Mouse (Mus musculus) kidney, postnatal 0 days (tissue): ENCODE results near the gene Tesk2. TPM values are rescaled to one million over a fixed set of nuclear protein-coding genes. Genes with fewer than 3 reads are reported as not detected.

Experiments
- ATAC-seq: fragments of 200-750 bp; cut with Nextera tagmentation; replicated peaks from 2 replicates; pipeline ENCODE4 v1.8.0; 2017; ENCODE audit warnings: low read depth, moderate number of reproducible peaks, moderate TSS enrichment, moderate library complexity; ENCODE audit not compliant: low FRiP score
- DNase-seq: peaks from one replicate; pipeline ENCODE4 v3.0.0-alpha.2; 2016; ENCODE audit warnings: low spot score
- H3K27ac ChIP-seq: fragments of 300-500 bp; sonication (generic); 2 replicates; pipeline ENCODE4 v1.5.1; 2014; ENCODE audit warnings: mild to moderate bottlenecking
- H3K27me3 ChIP-seq: fragments of 300-500 bp; sonication (generic); 2 replicates; pipeline ENCODE4 v1.6.1; 2014; ENCODE audit warnings: low read length, mixed read lengths; ENCODE audit not compliant: insufficient read depth
- H3K36me3 ChIP-seq: fragments of 300-500 bp; sonication (generic); 2 replicates; pipeline ENCODE4 v1.6.1; 2014; ENCODE audit warnings: low read length, mixed read lengths; ENCODE audit not compliant: insufficient read depth
- H3K4me1 ChIP-seq: fragments of 300-500 bp; sonication (generic); replicated peaks from 2 replicates; pipeline ENCODE4 v1.6.1; 2014; ENCODE audit warnings: antibody characterized with exemption, low read length, mixed read lengths; ENCODE audit not compliant: insufficient read depth
- H3K4me2 ChIP-seq: fragments of 300-500 bp; sonication (generic); 2 replicates; pipeline ENCODE4 v1.6.1; 2014; ENCODE audit warnings: mild to moderate bottlenecking, low read length, moderate library complexity, mixed read lengths
- H3K4me3 ChIP-seq: fragments of 300-500 bp; sonication (generic); replicated peaks from 2 replicates; pipeline ENCODE4 v1.5.1; 2014; ENCODE audit warnings: low read depth, low read length
- H3K9ac ChIP-seq: fragments of 300-500 bp; sonication (generic); 2 replicates; pipeline ENCODE4 v1.6.1; 2014; ENCODE audit warnings: low read depth, low read length
- H3K9me3 ChIP-seq: fragments of 300-500 bp; sonication (generic); replicated peaks from 2 replicates; pipeline ENCODE4 v1.6.1; 2016; ENCODE audit warnings: low read length, inconsistent platforms, mixed read lengths
- CTCF ChIP-seq: IDR thresholded peaks from 2 replicates; pipeline ENCODE4 v1.5.1; 2016; ENCODE audit warnings: antibody characterized with exemption, low read depth, mild to moderate bottlenecking, moderate library complexity
- WGBS: fragments of 180-500 bp; shearing (Covaris S2); extraction: QIAGEN DNeasy Blood & Tissue Kit; methylation state at CpG from one replicate; pipeline ENCODE4 v1.1.7; 2014; 5-methylcytosine and 5-hydroxymethylcytosine counted together
- polyA plus RNA-seq: library from polyadenylated mRNA; unstranded; fragments of >200 nt; fragmentation: Nextera tagmentation; extraction: Ambion mirVana; gene quantifications from 2 replicates; pipeline ENCODE4 v1.2.1, GENCODE M21; 2015

Tesk2 gene
- polyA plus RNA-seq, 1 experiment from 2014 or later: 8.0 TPM

DNA sequence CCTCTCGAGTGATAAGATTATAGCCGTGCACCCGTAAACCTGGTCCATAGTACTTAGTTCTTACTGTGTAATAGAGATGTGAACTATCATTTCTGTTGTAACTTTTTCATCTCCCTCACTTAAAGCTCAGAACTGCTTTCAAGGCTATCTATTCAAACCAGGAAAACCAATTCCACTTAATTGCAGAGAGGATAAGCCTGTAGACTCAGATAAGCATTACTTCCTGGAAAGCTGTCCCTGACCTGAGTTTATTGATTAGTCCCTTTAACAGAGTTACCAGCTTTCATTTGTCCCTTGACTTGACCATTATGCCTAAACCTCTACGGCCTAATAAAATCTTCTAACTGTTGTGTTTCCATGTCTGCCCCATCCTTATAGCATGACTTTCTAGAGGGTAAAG lies 36.8 kb upstream of the Tesk2 start:
- 0 out of 2 replicates have a peak, but pooled peaks cover 4% of the 10 kb centered on the region for H3K4me1 ChIP-seq
- DNase-seq (no peak), ATAC-seq (no peak)
- H3K4me2 ChIP-seq: no peak overlapping the region
- no peaks in the 10 kb centered on the region for H3K27me3 ChIP-seq
- H3K36me3 ChIP-seq: peaks cover 6% of the 10 kb centered on the region; the same call in 1 of the 2 replicates
- no peaks in the 10 kb centered on the region for H3K9me3 ChIP-seq
- H3K9ac ChIP-seq: no peak overlapping the region
- no peak for TF ChIP-seq CTCF
- WGBS: 86% methylated on average over 4 of the region's 4 CpGs
- no peak overlapping the region for H3K27ac ChIP-seq
- no peak overlapping the region for H3K4me3 ChIP-seq

DNA sequence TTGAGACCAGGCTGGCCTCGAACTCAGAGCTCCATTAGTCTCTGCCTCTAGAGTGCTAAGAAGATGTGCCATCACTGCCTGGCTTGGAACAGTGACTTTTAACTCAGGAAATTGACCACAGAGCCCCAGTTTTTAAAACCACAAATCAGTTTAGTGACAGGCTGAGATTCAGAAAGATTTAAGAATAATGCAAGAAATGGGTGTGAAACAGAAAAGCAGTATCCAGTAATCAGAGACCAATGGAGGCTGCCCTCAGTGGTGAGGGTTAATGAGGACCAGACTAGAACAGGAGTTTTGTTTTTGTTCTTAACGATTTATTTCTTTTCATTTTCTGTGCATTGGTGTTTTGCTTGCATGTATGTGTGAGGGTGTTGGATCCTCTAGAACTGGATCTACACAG lies 36.1 kb upstream of the Tesk2 start:
- ATAC-seq: no peak

DNA sequence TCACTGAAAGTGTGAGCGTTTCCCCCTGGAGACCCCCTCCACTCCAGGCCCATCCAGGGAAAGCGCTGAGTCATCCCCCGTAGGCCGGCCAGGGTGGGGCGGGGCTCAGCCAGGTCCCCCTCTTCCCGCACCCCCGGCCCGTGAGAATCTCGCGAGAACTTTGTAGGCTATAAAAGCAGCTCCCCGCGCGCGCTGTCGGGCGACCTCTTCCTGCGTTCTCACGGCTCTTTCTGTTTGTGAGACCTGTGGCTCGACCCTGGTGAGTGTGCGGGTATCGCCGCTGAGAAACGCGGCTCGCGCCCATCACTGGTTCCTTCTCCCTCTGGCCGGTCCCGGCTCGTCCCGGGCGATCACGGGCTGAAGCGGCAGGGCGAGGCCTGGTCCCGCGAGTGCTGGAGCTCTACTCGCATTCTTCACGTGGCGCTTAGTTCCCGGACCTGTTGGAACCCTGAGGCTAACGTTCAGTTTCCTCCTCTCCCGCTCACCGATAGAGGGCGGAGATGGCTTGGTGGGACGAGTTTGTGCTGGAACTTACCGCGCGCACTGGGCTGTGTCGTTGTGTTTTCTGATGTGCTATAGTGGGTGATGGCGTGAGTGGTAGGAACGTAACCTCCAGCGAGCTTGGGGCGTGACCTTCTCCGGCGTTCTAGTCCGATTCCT lies 35.2 kb upstream of the Tesk2 start, which contains the start of gene Prdx1:
Gene Prdx1, plus strand, starts transcription at position 143 of the 660 bp plus-strand sequence.
- peak; percentile 86 for TF ChIP-seq CTCF
- WGBS: under 1% methylated on average over 56 of the region's 56 CpGs
- peak; percentile 94 for ATAC-seq

More for the DNA sequence above, 36.1 kb upstream of the Tesk2 start:
- no peak overlapping the region for H3K4me3 ChIP-seq
- H3K9me3 ChIP-seq: no peaks in the 10 kb centered on the region
- peak overlapping the region; percentile 63; the same call in 1 of the 2 replicates for H3K4me2 ChIP-seq
- peaks cover 6% of the 10 kb centered on the region; the same call in 1 of the 2 replicates for H3K36me3 ChIP-seq
- H3K9ac ChIP-seq: peak overlapping the region; percentile 88; the same call in 1 of the 2 replicates
- no peaks in the 10 kb centered on the region for H3K27me3 ChIP-seq
- peak overlapping the region; percentile 99 for H3K27ac ChIP-seq
- H3K4me1 ChIP-seq: 0 out of 2 replicates have a peak, but pooled peaks cover 4% of the 10 kb centered on the region
- WGBS: 72% methylated on average over 2 of the region's 2 CpGs
- no peak for DNase-seq
- no peak for TF ChIP-seq CTCF

DNA sequence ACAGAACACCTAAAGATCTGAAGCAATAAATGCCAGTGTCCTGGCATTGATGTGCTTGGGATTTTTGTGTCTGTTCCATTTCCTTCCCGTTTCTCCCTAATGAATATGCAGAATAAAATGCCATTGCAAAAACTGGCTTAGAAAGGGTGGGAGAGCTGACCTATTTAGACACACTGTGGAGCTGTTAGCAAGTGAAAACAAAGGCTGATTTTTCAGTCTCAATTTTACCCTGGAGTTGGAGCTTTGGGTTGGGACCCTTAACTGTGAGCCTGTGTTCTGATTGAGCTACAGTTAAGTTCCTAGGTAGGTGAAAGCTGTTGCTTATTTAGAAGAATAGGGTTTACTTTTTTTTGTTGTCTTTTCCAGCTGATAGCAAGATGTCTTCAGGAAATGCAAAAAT lies 33.7 kb upstream of the Tesk2 start:
- no peaks in the 10 kb centered on the region for H3K9me3 ChIP-seq
- H3K9ac ChIP-seq: peak overlapping the region; percentile 88; the same call in 1 of the 2 replicates
- no peak for DNase-seq
- H3K4me2 ChIP-seq: peak overlapping the region; percentile 63
- no peak for ATAC-seq
- H3K4me3 ChIP-seq: peak overlapping the region; percentile 69
- peaks cover 8% of the 10 kb centered on the region; the same call in 1 of the 2 replicates for H3K4me1 ChIP-seq
- no peaks in the 10 kb centered on the region for H3K27me3 ChIP-seq
- no peak overlapping the region for H3K27ac ChIP-seq
- no peak for TF ChIP-seq CTCF
- peaks cover 17% of the 10 kb centered on the region; the same call in 1 of the 2 replicates for H3K36me3 ChIP-seq
- WGBS: 10% methylated on average over 1 of the region's 1 CpGs

More for the DNA sequence above, 35.2 kb upstream of the Tesk2 start, which contains the start of gene Prdx1:
- H3K9me3 ChIP-seq: no peaks in the 10 kb centered on the region
- H3K27ac ChIP-seq: peak within 1 kb of the TSS; percentile 99
- H3K9ac ChIP-seq: peak within 1 kb of the TSS; percentile 88
- 0 out of 2 replicates have a peak, but pooled peaks cover 4% of the 10 kb centered on the region for H3K4me1 ChIP-seq
- no peaks in the 10 kb centered on the region for H3K27me3 ChIP-seq
- H3K4me2 ChIP-seq: peak within 1 kb of the TSS; percentile 63
- DNase-seq: peak; percentile 96
- H3K4me3 ChIP-seq: peak within 1 kb of the TSS; percentile 69
- H3K36me3 ChIP-seq: peaks cover 6% of the 10 kb centered on the region; the same call in 1 of the 2 replicates

DNA sequence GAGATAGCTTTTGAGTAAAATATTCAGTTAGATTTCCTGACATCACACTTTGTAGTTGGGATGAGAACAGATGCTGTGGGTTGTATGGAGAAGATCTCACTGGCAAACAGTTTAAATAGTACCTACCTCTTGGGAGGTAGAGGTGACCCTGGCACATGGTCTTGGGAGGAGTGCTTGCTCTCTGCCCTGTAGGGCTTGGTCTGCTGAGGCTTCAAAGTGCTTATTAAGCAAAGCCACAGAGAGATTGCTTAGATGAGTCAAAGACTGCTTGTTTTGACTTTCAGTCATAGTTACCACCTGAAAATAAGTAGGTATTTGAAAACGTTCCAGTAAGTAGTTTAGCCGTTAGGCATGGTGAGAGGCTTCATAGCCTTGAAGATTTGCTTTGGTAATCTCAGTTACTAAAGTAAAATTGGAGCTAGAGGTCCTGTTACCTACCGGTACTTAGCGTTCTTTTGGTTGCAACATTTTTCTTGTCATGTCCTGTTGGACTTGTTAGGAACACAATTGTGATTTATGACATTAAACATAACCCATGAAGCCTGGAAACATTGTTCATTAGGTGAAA lies 31.4 kb upstream of the Tesk2 start:
- ATAC-seq: no peak
- no peaks in the 10 kb centered on the region for H3K9me3 ChIP-seq
- peaks cover 8% of the 10 kb centered on the region; the same call in 1 of the 2 replicates for H3K4me1 ChIP-seq
- WGBS: 72% methylated on average over 4 of the region's 4 CpGs
- no peak overlapping the region for H3K4me2 ChIP-seq
- H3K4me3 ChIP-seq: no peak overlapping the region
- no peak for DNase-seq
- TF ChIP-seq CTCF: no peak
- peak overlapping the region; percentile 1; the same call in 1 of the 2 replicates for H3K27ac ChIP-seq
- H3K27me3 ChIP-seq: no peaks in the 10 kb centered on the region
- peaks cover 31% of the 10 kb centered on the region for H3K36me3 ChIP-seq
- H3K9ac ChIP-seq: no peak overlapping the region

DNA sequence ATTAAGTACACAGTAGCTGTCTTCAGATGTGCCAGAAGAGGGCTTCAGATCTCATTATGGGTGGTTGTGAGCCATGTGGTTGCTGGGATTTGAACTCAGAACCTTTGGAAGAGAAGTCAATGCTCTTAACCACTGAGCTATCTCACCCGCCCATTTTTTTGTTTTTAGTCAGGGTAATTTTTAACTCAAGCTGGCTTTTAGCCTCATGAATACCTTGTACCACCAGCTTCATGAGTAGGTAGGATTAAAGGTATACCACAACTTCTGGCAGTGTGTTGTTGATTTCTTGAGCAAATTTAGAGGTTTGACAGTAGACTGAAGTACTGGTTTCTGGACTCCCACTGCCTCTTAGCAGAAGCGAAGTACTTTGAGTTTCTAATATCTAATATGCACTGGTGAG lies 28.6 kb upstream of the Tesk2 start:
- Histone ChIP-seq H3K4me3 (no peak overlapping the region), H3K4me1 (peaks cover 4% of the 10 kb centered on the region; the same call in 1 of the 2 replicates), H3K27me3 (no peaks in the 10 kb centered on the region), H3K36me3 (peaks cover 51% of the 10 kb centered on the region), H3K9ac (no peak overlapping the region), H3K27ac (no peak overlapping the region), H3K4me2 (no peak overlapping the region), H3K9me3 (no peaks in the 10 kb centered on the region)
- TF ChIP-seq CTCF: no peak
- 94% methylated on average over 2 of the region's 2 CpGs for WGBS
- DNase-seq (no peak), ATAC-seq (no peak)
